Mouse (Mus musculus): ENCODE data around the gene Fyn.

DNA sequence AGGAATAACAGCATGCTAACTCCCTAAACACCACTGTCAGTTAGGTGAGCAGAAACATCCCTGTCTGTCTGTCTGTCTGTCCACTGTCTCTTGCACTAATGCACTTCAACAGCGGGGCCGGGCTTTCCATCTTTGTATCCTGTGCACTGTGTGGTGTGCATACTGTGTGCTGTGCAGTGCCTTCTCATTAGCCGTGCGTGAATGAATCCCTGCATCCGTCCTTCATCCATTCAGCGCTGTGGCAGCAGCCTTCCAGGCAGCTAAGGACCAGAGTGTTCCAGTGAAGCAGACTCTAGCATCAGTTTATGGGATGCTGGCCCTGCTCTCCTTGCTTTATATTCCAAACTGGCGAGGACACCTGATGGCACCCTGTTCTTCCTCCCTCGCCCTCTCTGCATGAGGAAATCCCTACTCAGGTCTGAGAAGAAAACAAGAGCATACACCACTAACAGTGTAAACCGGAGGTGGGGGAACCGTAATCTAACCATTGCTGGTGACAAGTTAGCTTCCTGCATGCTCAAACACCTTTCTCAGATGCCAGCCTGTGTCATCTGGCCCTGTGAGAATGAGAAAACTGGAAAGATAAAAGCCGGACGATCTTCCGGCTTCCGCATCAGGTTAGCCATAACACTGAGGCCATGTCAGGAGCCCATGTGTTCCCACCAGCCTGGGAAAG lies 119.2 kb downstream of the Fyn start:
- TF ChIP-seq CTCF (IDR thresholded peaks at IDR 0.05; ENCODE audit: low read depth, low read length) (no peak), POLR2A (IDR thresholded peaks at IDR 0.05; ENCODE audit: extremely low read depth, insufficient read depth, low read length) (no peak)
